Comparison of ENCODE assay signal across 8 mouse cellular contexts in genomic region chr10:85044732-85045720, GRCm38 (mm10). TPM values are rescaled to one million over a fixed set of nuclear protein-coding genes. Genes with fewer than 3 reads are reported as not detected.
DNase-seq lines count a peak whose midpoint lies in the region; ATAC-seq lines count a peak whose summit lies in the region.

No protein-coding gene starts in this region.

- peak overlapping the region; percentile 77 for H3K27ac ChIP-seq in limb, embryonic 10.5 days
- H3K27ac ChIP-seq in midbrain, embryonic 10.5 days (replicated peaks): peak overlapping the region; percentile 83
- no peak overlapping the region for H3K27ac ChIP-seq in stomach, embryonic 14.5 days (ENCODE audit: low read length)

- H3K27me3 ChIP-seq in limb, embryonic 10.5 days (ENCODE audit: low read depth, poor library complexity, severe bottlenecking): no peaks in the 10 kb centered on the region
- peaks cover 32% of the 10 kb centered on the region for H3K27me3 ChIP-seq in midbrain, embryonic 10.5 days (ENCODE audit: low read depth, poor library complexity, severe bottlenecking)
- no peaks in the 10 kb centered on the region for H3K27me3 ChIP-seq in stomach, embryonic 14.5 days (ENCODE audit: control insufficient read depth, insufficient read depth, low read length)

- peak overlapping the region; percentile 45 for H3K4me3 ChIP-seq in limb, embryonic 10.5 days
- H3K4me3 ChIP-seq in midbrain, embryonic 10.5 days: peak overlapping the region; percentile 44
- peak overlapping the region; percentile 11; the same call in 1 of the 2 replicates for H3K4me3 ChIP-seq in stomach, embryonic 14.5 days (ENCODE audit: low read depth, low read length)

- WGBS in limb, embryonic 10.5 days: 12% methylated on average over 24 of the region's 24 CpGs
- 7% methylated on average over 24 of the region's 24 CpGs for WGBS in midbrain, embryonic 10.5 days
- WGBS in stomach, embryonic 14.5 days: 8% methylated on average over 24 of the region's 24 CpGs

- peak overlapping the region; percentile 33 for H3K4me2 ChIP-seq in stomach, embryonic 14.5 days (replicated peaks; ENCODE audit: low read depth, low read length)

- DNase-seq in urinary bladder, postnatal 14 days (ENCODE audit: low spot score): peak; percentile 34
- DNase-seq in urinary bladder, adult 2 months (ENCODE audit: low spot score): no peak
- DNase-seq in cerebellum, postnatal 25 days: peak; percentile 51 to 66
- peak; percentile 45 for DNase-seq in gastrocnemius, postnatal 10 days
- DNase-seq in induced T-regulatory cell, adult 2 months (ENCODE audit: low read depth): peak; percentile 62
- DNase-seq in limb, embryonic 10.5 days (ENCODE audit: low spot score): peak; percentile 65
- peak; percentile 71 for DNase-seq in midbrain, embryonic 10.5 days (ENCODE audit: low spot score)

- no peaks in the 10 kb centered on the region for H3K36me3 ChIP-seq in limb, embryonic 10.5 days
- H3K36me3 ChIP-seq in midbrain, embryonic 10.5 days: no peaks in the 10 kb centered on the region
- H3K36me3 ChIP-seq in stomach, embryonic 14.5 days (ENCODE audit: control insufficient read depth, insufficient read depth, low read length): no peaks in the 10 kb centered on the region

- peaks cover 10% of the 10 kb centered on the region for H3K4me1 ChIP-seq in limb, embryonic 10.5 days
- peaks cover 41% of the 10 kb centered on the region for H3K4me1 ChIP-seq in midbrain, embryonic 10.5 days
- 0 out of 2 replicates have a peak, but pooled peaks cover 6% of the 10 kb centered on the region for H3K4me1 ChIP-seq in stomach, embryonic 14.5 days (ENCODE audit: control insufficient read depth, insufficient read depth, low read length)

- H3K9ac ChIP-seq in stomach, embryonic 14.5 days (replicated peaks; ENCODE audit: low read depth, low read length): no peak overlapping the region

- no peaks in the 10 kb centered on the region for H3K9me3 ChIP-seq in limb, embryonic 10.5 days (replicated peaks)
- 0 out of 2 replicates have a peak, but pooled peaks cover 5% of the 10 kb centered on the region for H3K9me3 ChIP-seq in midbrain, embryonic 10.5 days (replicated peaks)
- H3K9me3 ChIP-seq in stomach, embryonic 14.5 days (ENCODE audit: control insufficient read depth, low read depth, low read length): no peaks in the 10 kb centered on the region

- ATAC-seq in stomach, embryonic 14.5 days (ENCODE audit: insufficient number of reproducible peaks, insufficient read depth, low FRiP score, low read depth): no peak

RNA-seq across cellular contexts. Expression of gene Fhl4, which starts 57.3 kb away (rescaled TPM):
- 0.63 and 0.87 TPM in 2 replicates for polyA plus RNA-seq in urinary bladder, adult 2 months (2012; rRNA removed)
- total RNA-seq in gastrocnemius, postnatal 10 days (2021): under 1 TPM; 0.54 to 0.68 TPM
- polyA plus RNA-seq in limb, embryonic 10.5 days (2016; fragmentation: Nextera tagmentation; extraction: Ambion mirVana): 0.78 and 0.97 TPM in 2 replicates
- polyA plus RNA-seq in midbrain, embryonic 10.5 days (2016; fragmentation: Nextera tagmentation; extraction: Ambion mirVana): 1.2 and 1.6 TPM in 2 replicates
- 0.71 and 1.1 TPM in 2 replicates for polyA plus RNA-seq in stomach, embryonic 14.5 days (2014; fragmentation: Nextera tagmentation; extraction: Ambion mirVana)

RNA-seq across cellular contexts. Expression of gene Tmem263, which starts 57.4 kb away (rescaled TPM):
- polyA plus RNA-seq in urinary bladder, adult 2 months (2012; rRNA removed): 12.3 and 14.2 TPM in 2 replicates
- total RNA-seq in gastrocnemius, postnatal 10 days (2021): 10 to 100 TPM; 23.6 to 30.1 TPM
- 46.0 and 75.8 TPM in 2 replicates for polyA plus RNA-seq in limb, embryonic 10.5 days (2016; fragmentation: Nextera tagmentation; extraction: Ambion mirVana)
- polyA plus RNA-seq in midbrain, embryonic 10.5 days (2016; fragmentation: Nextera tagmentation; extraction: Ambion mirVana): 54.6 and 56.3 TPM in 2 replicates
- polyA plus RNA-seq in stomach, embryonic 14.5 days (2014; fragmentation: Nextera tagmentation; extraction: Ambion mirVana): 77.9 and 78.0 TPM in 2 replicates
